Mouse (Mus musculus) lung, adult 2 months (tissue): ENCODE data around the gene Runx2.

Source experiments
- CTCF ChIP-seq: fragments of 200-500 bp; IDR thresholded peaks from 2 replicates; pipeline ENCODE4 v1.5.1; 2011; ENCODE audit warnings: mild to moderate bottlenecking, low read length, control low read depth; ENCODE audit not compliant: insufficient read depth
- POLR2A ChIP-seq: fragments of 200-500 bp; IDR thresholded peaks from 2 replicates; pipeline ENCODE4 v1.6.1; 2011; ENCODE audit warnings: low read depth, mild to moderate bottlenecking, control low read depth, low read length, borderline replicate concordance; ENCODE audit errors: extremely low read depth

GRCm38 (mm10) chr17:44767375-44767774, 47.2 kb downstream of the Runx2 start:
- TF ChIP-seq CTCF: no peak
- TF ChIP-seq POLR2A: no peak
